ENCODE assay signal across 16 mouse cellular contexts in genomic region chr11:101486126-101486525, GRCm38 (mm10). TPM values are rescaled to one million over a fixed set of nuclear protein-coding genes. Genes with fewer than 3 reads are reported as not detected.
DNase-seq lines count a peak whose midpoint lies in the region; ATAC-seq lines count a peak whose summit lies in the region.
"Had no signal": no experiment of that assay in that cellular context is flagged by ENCODE, and none has a peak within 500 bp of the region (broad histone marks: within the 10 kb centered on the region; RNA-seq: fewer than 3 reads in every experiment).

No protein-coding gene starts in this region.

- H3K27me3 ChIP-seq in forebrain, embryonic 14.5 days (replicated peaks; ENCODE audit: control insufficient read depth, insufficient read depth, low read length) = no peaks in the 10 kb centered on the region
- H3K27me3 ChIP-seq in forebrain, embryonic 11.5 days (ENCODE audit: control insufficient read depth, insufficient read depth, low read length) = no peaks in the 10 kb centered on the region
- no peaks in the 10 kb centered on the region for H3K27me3 ChIP-seq in hindbrain, embryonic 13.5 days
- no peaks in the 10 kb centered on the region for H3K27me3 ChIP-seq in hindbrain, embryonic 16.5 days (replicated peaks; ENCODE audit: control insufficient read depth, insufficient read depth, low read length)
- no peaks in the 10 kb centered on the region for H3K27me3 ChIP-seq in liver, embryonic 13.5 days
- no peaks in the 10 kb centered on the region for H3K27me3 ChIP-seq in midbrain, embryonic 13.5 days
- H3K27me3 ChIP-seq: embryonic facial prominence, embryonic 13.5 days; limb, embryonic 12.5 days had no signal

- peak overlapping the region; percentile 32; the same call in 1 of the 2 replicates for H3K9ac ChIP-seq in forebrain, embryonic 14.5 days (ENCODE audit: low read length)
- no peak overlapping the region for H3K9ac ChIP-seq in forebrain, embryonic 11.5 days (ENCODE audit: low read length)
- H3K9ac ChIP-seq in hindbrain, embryonic 13.5 days = no peak overlapping the region
- no peak overlapping the region for H3K9ac ChIP-seq in hindbrain, embryonic 16.5 days (ENCODE audit: low read depth, low read length)
- H3K9ac ChIP-seq in liver, embryonic 13.5 days = no peak overlapping the region
- no peak overlapping the region for H3K9ac ChIP-seq in midbrain, embryonic 13.5 days (replicated peaks)
- H3K9ac ChIP-seq: limb, embryonic 12.5 days had no signal

- H3K27ac ChIP-seq in forebrain, embryonic 14.5 days (ENCODE audit: low read depth, low read length) = no peak overlapping the region
- H3K27ac ChIP-seq in forebrain, embryonic 11.5 days (ENCODE audit: low read depth, low read length) = no peak overlapping the region
- peak overlapping the region; percentile 19; the same call in 1 of the 2 replicates for H3K27ac ChIP-seq in hindbrain, embryonic 13.5 days
- H3K27ac ChIP-seq in hindbrain, embryonic 16.5 days (ENCODE audit: low read depth, low read length) = no peak overlapping the region
- peak overlapping the region; percentile 80 for H3K27ac ChIP-seq in liver, embryonic 13.5 days
- H3K27ac ChIP-seq in midbrain, embryonic 13.5 days = peak overlapping the region; percentile 81
- H3K27ac ChIP-seq: embryonic facial prominence, embryonic 13.5 days; layer of hippocampus, adult 2 months; left cerebral cortex, adult 2 months; limb, embryonic 12.5 days had no signal

- H3K9me3 ChIP-seq in forebrain, embryonic 14.5 days (replicated peaks; ENCODE audit: control insufficient read depth, low read length) = no peaks in the 10 kb centered on the region
- no peaks in the 10 kb centered on the region for H3K9me3 ChIP-seq in forebrain, embryonic 11.5 days (ENCODE audit: control insufficient read depth, low read length)
- H3K9me3 ChIP-seq in hindbrain, embryonic 13.5 days = no peaks in the 10 kb centered on the region
- no peaks in the 10 kb centered on the region for H3K9me3 ChIP-seq in hindbrain, embryonic 16.5 days (ENCODE audit: control insufficient read depth, low read length)
- H3K9me3 ChIP-seq in liver, embryonic 13.5 days (replicated peaks) = no peaks in the 10 kb centered on the region
- no peaks in the 10 kb centered on the region for H3K9me3 ChIP-seq in midbrain, embryonic 13.5 days
- H3K9me3 ChIP-seq: embryonic facial prominence, embryonic 13.5 days; limb, embryonic 12.5 days had no signal

- no peak for ATAC-seq in forebrain, embryonic 14.5 days
- no peak for ATAC-seq in forebrain, embryonic 11.5 days (replicated peaks; ENCODE audit: low FRiP score)
- no peak for ATAC-seq in hindbrain, embryonic 13.5 days (ENCODE audit: low FRiP score)
- no peak for ATAC-seq in hindbrain, embryonic 16.5 days
- ATAC-seq in liver, embryonic 13.5 days (ENCODE audit: low read depth) = no peak
- ATAC-seq in midbrain, embryonic 13.5 days = no peak
- ATAC-seq in monocyte, adult 5-6 weeks (replicated peaks; ENCODE audit: insufficient number of reproducible peaks, low FRiP score, low TSS enrichment, poor library complexity, severe bottlenecking) = no peak
- ATAC-seq: inflammation-experienced regulatory T-cells, adult 6 months had no signal

- no peak for DNase-seq in forebrain, embryonic 14.5 days (ENCODE audit: low spot score)
- no peak for DNase-seq in forebrain, embryonic 11.5 days (ENCODE audit: low spot score)
- DNase-seq in liver, embryonic 13.5 days = no peak
- DNase-seq in embryo, embryonic 10 days (ENCODE audit: low spot score) = no peak
- DNase-seq: cerebellum, adult 18-20 months; gastrocnemius, postnatal 10 days; right cerebral cortex, postnatal 14 days had no signal

- H3K4me1 ChIP-seq in forebrain, embryonic 14.5 days (ENCODE audit: control insufficient read depth, insufficient read depth, low read length) = peaks cover 9% of the 10 kb centered on the region
- no peaks in the 10 kb centered on the region for H3K4me1 ChIP-seq in forebrain, embryonic 11.5 days (replicated peaks; ENCODE audit: control insufficient read depth, insufficient read depth, low read length)
- H3K4me1 ChIP-seq in hindbrain, embryonic 13.5 days (replicated peaks) = peaks cover 8% of the 10 kb centered on the region
- H3K4me1 ChIP-seq in hindbrain, embryonic 16.5 days (ENCODE audit: control insufficient read depth, insufficient read depth, low read depth, low read length) = no peaks in the 10 kb centered on the region
- H3K4me1 ChIP-seq in liver, embryonic 13.5 days (replicated peaks) = peaks cover 48% of the 10 kb centered on the region
- peaks cover 27% of the 10 kb centered on the region for H3K4me1 ChIP-seq in midbrain, embryonic 13.5 days (replicated peaks)
- H3K4me1 ChIP-seq: embryonic facial prominence, embryonic 13.5 days; limb, embryonic 12.5 days had no signal

- WGBS in forebrain, embryonic 14.5 days = 87% methylated on average over 6 of the region's 6 CpGs
- 84% methylated on average over 6 of the region's 6 CpGs for WGBS in forebrain, embryonic 11.5 days
- WGBS in hindbrain, embryonic 13.5 days = 73% methylated on average over 6 of the region's 6 CpGs
- 78% methylated on average over 6 of the region's 6 CpGs for WGBS in hindbrain, embryonic 16.5 days
- 25% methylated on average over 6 of the region's 6 CpGs for WGBS in liver, embryonic 13.5 days (ENCODE audit: insufficient replicate concordance)
- 73% methylated on average over 6 of the region's 6 CpGs for WGBS in midbrain, embryonic 13.5 days

- no peak overlapping the region for H3K4me3 ChIP-seq in forebrain, embryonic 14.5 days (ENCODE audit: low read depth, low read length)
- no peak overlapping the region for H3K4me3 ChIP-seq in forebrain, embryonic 11.5 days (ENCODE audit: low read depth, low read length)
- no peak overlapping the region for H3K4me3 ChIP-seq in hindbrain, embryonic 13.5 days
- H3K4me3 ChIP-seq in hindbrain, embryonic 16.5 days (ENCODE audit: low read length) = no peak overlapping the region
- H3K4me3 ChIP-seq in liver, embryonic 13.5 days (replicated peaks) = peak overlapping the region; percentile 12; the same call in 1 of the 2 replicates
- no peak overlapping the region for H3K4me3 ChIP-seq in midbrain, embryonic 13.5 days (replicated peaks)
- H3K4me3 ChIP-seq: embryonic facial prominence, embryonic 13.5 days; layer of hippocampus, adult 2 months; left cerebral cortex, adult 2 months; limb, embryonic 12.5 days had no signal

- peaks cover 9% of the 10 kb centered on the region; the same call in 1 of the 2 replicates for H3K36me3 ChIP-seq in forebrain, embryonic 14.5 days (ENCODE audit: control insufficient read depth, insufficient read depth, low read length)
- no peaks in the 10 kb centered on the region; the same call in 1 of the 2 replicates for H3K36me3 ChIP-seq in forebrain, embryonic 11.5 days (ENCODE audit: control insufficient read depth, insufficient read depth, low read length)
- H3K36me3 ChIP-seq in hindbrain, embryonic 13.5 days = no peaks in the 10 kb centered on the region
- no peaks in the 10 kb centered on the region for H3K36me3 ChIP-seq in hindbrain, embryonic 16.5 days (ENCODE audit: control insufficient read depth, insufficient read depth, low read length)
- peaks cover 43% of the 10 kb centered on the region for H3K36me3 ChIP-seq in liver, embryonic 13.5 days
- peaks cover 4% of the 10 kb centered on the region; the same call in 1 of the 2 replicates for H3K36me3 ChIP-seq in midbrain, embryonic 13.5 days

- H3K4me2 ChIP-seq in forebrain, embryonic 14.5 days (ENCODE audit: low read length) = no peak overlapping the region
- H3K4me2 ChIP-seq in forebrain, embryonic 11.5 days (ENCODE audit: low read depth, low read length, severe bottlenecking) = no peak overlapping the region
- no peak overlapping the region for H3K4me2 ChIP-seq in hindbrain, embryonic 13.5 days
- H3K4me2 ChIP-seq in hindbrain, embryonic 16.5 days (ENCODE audit: low read length) = no peak overlapping the region
- H3K4me2 ChIP-seq in liver, embryonic 13.5 days = peak overlapping the region; percentile 56
- H3K4me2 ChIP-seq in midbrain, embryonic 13.5 days (replicated peaks) = no peak overlapping the region
- H3K4me2 ChIP-seq: embryonic facial prominence, embryonic 13.5 days; limb, embryonic 12.5 days had no signal

RNA-seq across cellular contexts. Expression of gene Vat1, which starts 20.1 kb away (rescaled TPM):
- polyA plus RNA-seq in forebrain, embryonic 14.5 days (2014; fragmentation: Nextera tagmentation; extraction: Ambion mirVana) = 77.5 and 85.7 TPM in 2 replicates
- polyA plus RNA-seq in forebrain, embryonic 11.5 days (2014; fragmentation: Nextera tagmentation; extraction: Ambion mirVana) = 47.0 and 51.4 TPM in 2 replicates
- 92.1 and 96.6 TPM in 2 replicates for polyA plus RNA-seq in hindbrain, embryonic 13.5 days (2015; fragmentation: Nextera tagmentation; extraction: Ambion mirVana)
- polyA plus RNA-seq in hindbrain, embryonic 16.5 days (2015; fragmentation: Nextera tagmentation; extraction: Ambion mirVana) = 125 and 134 TPM in 2 replicates
- 8.8 and 8.9 TPM in 2 replicates for polyA plus RNA-seq in liver, embryonic 13.5 days (2015; fragmentation: Nextera tagmentation; extraction: Ambion mirVana)
- polyA plus RNA-seq in midbrain, embryonic 13.5 days (2015; fragmentation: Nextera tagmentation; extraction: Ambion mirVana) = 79.5 and 91.5 TPM in 2 replicates
- total RNA-seq in monocyte, adult 5-6 weeks (2017) = 13.9 to 14.1 TPM (median 13.9 TPM) in 3 replicates

RNA-seq across cellular contexts. Expression of gene Rnd2, which starts 21.3 kb away (rescaled TPM):
- polyA plus RNA-seq in forebrain, embryonic 14.5 days (2014; fragmentation: Nextera tagmentation; extraction: Ambion mirVana) = 98.7 and 131 TPM in 2 replicates
- polyA plus RNA-seq in forebrain, embryonic 11.5 days (2014; fragmentation: Nextera tagmentation; extraction: Ambion mirVana) = 43.5 and 49.0 TPM in 2 replicates
- polyA plus RNA-seq in hindbrain, embryonic 13.5 days (2015; fragmentation: Nextera tagmentation; extraction: Ambion mirVana) = 108 and 111 TPM in 2 replicates
- polyA plus RNA-seq in hindbrain, embryonic 16.5 days (2015; fragmentation: Nextera tagmentation; extraction: Ambion mirVana) = 83.2 and 90.6 TPM in 2 replicates
- 3.1 and 3.4 TPM in 2 replicates for polyA plus RNA-seq in liver, embryonic 13.5 days (2015; fragmentation: Nextera tagmentation; extraction: Ambion mirVana)
- 102 and 117 TPM in 2 replicates for polyA plus RNA-seq in midbrain, embryonic 13.5 days (2015; fragmentation: Nextera tagmentation; extraction: Ambion mirVana)
- not detected in 3 replicates for total RNA-seq in monocyte, adult 5-6 weeks (2017)
- polyA plus RNA-seq: inflammation-experienced regulatory T-cells, adult 6 months had no signal

RNA-seq across cellular contexts. Expression of gene Ifi35, which starts 37.9 kb away (rescaled TPM):
- polyA plus RNA-seq in forebrain, embryonic 14.5 days (2014; fragmentation: Nextera tagmentation; extraction: Ambion mirVana) = 2.7 and 3.4 TPM in 2 replicates
- 3.8 and 3.9 TPM in 2 replicates for polyA plus RNA-seq in forebrain, embryonic 11.5 days (2014; fragmentation: Nextera tagmentation; extraction: Ambion mirVana)
- 3.7 and 4.0 TPM in 2 replicates for polyA plus RNA-seq in hindbrain, embryonic 13.5 days (2015; fragmentation: Nextera tagmentation; extraction: Ambion mirVana)
- polyA plus RNA-seq in hindbrain, embryonic 16.5 days (2015; fragmentation: Nextera tagmentation; extraction: Ambion mirVana) = 3.9 and 4.8 TPM in 2 replicates
- 31.4 and 33.0 TPM in 2 replicates for polyA plus RNA-seq in liver, embryonic 13.5 days (2015; fragmentation: Nextera tagmentation; extraction: Ambion mirVana)
- polyA plus RNA-seq in midbrain, embryonic 13.5 days (2015; fragmentation: Nextera tagmentation; extraction: Ambion mirVana) = 2.2 and 2.3 TPM in 2 replicates
- total RNA-seq in monocyte, adult 5-6 weeks (2017) = 65.6 to 68.1 TPM (median 67.1 TPM) in 3 replicates

RNA-seq across cellular contexts. Expression of gene Rpl27, which starts 44.0 kb away (rescaled TPM):
- polyA plus RNA-seq in forebrain, embryonic 14.5 days (2014; fragmentation: Nextera tagmentation; extraction: Ambion mirVana) = 281 and 371 TPM in 2 replicates
- polyA plus RNA-seq in forebrain, embryonic 11.5 days (2014; fragmentation: Nextera tagmentation; extraction: Ambion mirVana) = 370 and 424 TPM in 2 replicates
- polyA plus RNA-seq in hindbrain, embryonic 13.5 days (2015; fragmentation: Nextera tagmentation; extraction: Ambion mirVana) = 301 and 310 TPM in 2 replicates
- polyA plus RNA-seq in hindbrain, embryonic 16.5 days (2015; fragmentation: Nextera tagmentation; extraction: Ambion mirVana) = 204 and 207 TPM in 2 replicates
- 344 and 360 TPM in 2 replicates for polyA plus RNA-seq in liver, embryonic 13.5 days (2015; fragmentation: Nextera tagmentation; extraction: Ambion mirVana)
- polyA plus RNA-seq in midbrain, embryonic 13.5 days (2015; fragmentation: Nextera tagmentation; extraction: Ambion mirVana) = 303 and 310 TPM in 2 replicates
- total RNA-seq in monocyte, adult 5-6 weeks (2017) = 465 to 1,168 TPM (median 1,010 TPM) in 3 replicates

Comparison
In these comparisons a context has a peak if more than half of its experiments do, and no peak if none do; other contexts are left out.
1. H3K27ac ChIP-seq: peak in hindbrain, embryonic 13.5 days (single experiment), liver, embryonic 13.5 days (single experiment) and midbrain, embryonic 13.5 days (single experiment); none in forebrain, embryonic 14.5 days (single experiment), forebrain, embryonic 11.5 days (single experiment) and hindbrain, embryonic 16.5 days (single experiment).
2. RNA of gene Rnd2, which starts 21.3 kb away (polyA plus RNA-seq): 98.7 to 131 TPM in forebrain, embryonic 14.5 days, 102 to 117 TPM in midbrain, embryonic 13.5 days, 108 to 111 TPM in hindbrain, embryonic 13.5 days, 83.2 to 90.6 TPM in hindbrain, embryonic 16.5 days and 43.5 to 49.0 TPM in forebrain, embryonic 11.5 days; 3.1 to 3.4 TPM in liver, embryonic 13.5 days; every median in the first group is over 10 times any median in the second.